ENCODE assay signal across 9 mouse cellular contexts in genomic region chr14:41264756-41265566, GRCm38 (mm10). TPM values are rescaled to one million over a fixed set of nuclear protein-coding genes. Genes with fewer than 3 reads are reported as not detected.
A peak's percentile ranks its signal among the peaks of the same experiment; 100 is the strongest.
DNase-seq lines count a peak whose midpoint lies in the region; ATAC-seq lines count a peak whose summit lies in the region.
"Not testable (repeated sequence)": the region's sequence is repeated elsewhere in the genome, so short reads cannot be mapped to it uniquely, and the experiment has no call there.
"Had no signal": no experiment of that assay in that cellular context is flagged by ENCODE, and none has a peak within 500 bp of the region (broad histone marks: within the 10 kb centered on the region; RNA-seq: fewer than 3 reads in every experiment).

No protein-coding gene starts in this region.

- not testable (repeated sequence) for H3K9me3 ChIP-seq in hindbrain, embryonic 13.5 days; limb, embryonic 11.5 days (ENCODE audit: control insufficient read depth, low read length); midbrain, embryonic 11.5 days (ENCODE audit: control insufficient read depth, low read length)

- not testable (repeated sequence) for H3K27me3 ChIP-seq in hindbrain, embryonic 13.5 days; limb, embryonic 11.5 days (ENCODE audit: control insufficient read depth, insufficient read depth, low read length); midbrain, embryonic 11.5 days (ENCODE audit: control insufficient read depth, insufficient read depth, low read length)

- DNase-seq in R1 (ENCODE audit: low read depth, low spot score) = peak; percentile 67
- DNase-seq in embryo, embryonic 11 days = peak; percentile 39
- peak; percentile 65 to 68 for DNase-seq in frontal cortex, postnatal 25 days (ENCODE audit: low spot score in 2 of 2)
- DNase-seq in kidney, postnatal 36 days = peak; percentile 39 to 81
- DNase-seq in limb, embryonic 11.5 days (ENCODE audit: low spot score) = peak; percentile 45
- peak; percentile 87 for DNase-seq in midbrain, embryonic 11.5 days (ENCODE audit: low spot score, missing footprints)
- DNase-seq in right cerebral cortex, postnatal 25 days = peak; percentile 73

- ATAC-seq in hindbrain, embryonic 13.5 days (ENCODE audit: low FRiP score) = peak; percentile 94
- peak; percentile 87 for ATAC-seq in limb, embryonic 11.5 days (ENCODE audit: insufficient number of reproducible peaks, low FRiP score, low TSS enrichment, low read depth)
- ATAC-seq in midbrain, embryonic 11.5 days (ENCODE audit: low FRiP score) = peak; percentile 96

- peak overlapping the region; percentile 52 for H3K4me2 ChIP-seq in hindbrain, embryonic 13.5 days
- peak overlapping the region; percentile 33; the same call in 1 of the 2 replicates for H3K4me2 ChIP-seq in limb, embryonic 11.5 days (ENCODE audit: low read depth, severe bottlenecking)
- peak overlapping the region; percentile 38 for H3K4me2 ChIP-seq in midbrain, embryonic 11.5 days

- H3K27ac ChIP-seq in hindbrain, embryonic 13.5 days; limb, embryonic 11.5 days (replicated peaks; ENCODE audit: low read depth, low read length); midbrain, embryonic 11.5 days (ENCODE audit: low read depth, low read length): not testable (repeated sequence)

- not testable (repeated sequence) for H3K9ac ChIP-seq in hindbrain, embryonic 13.5 days; limb, embryonic 11.5 days (ENCODE audit: low read length); midbrain, embryonic 11.5 days (ENCODE audit: low read length)

- under 1% methylated on average over 24 of the region's 36 CpGs for WGBS in hindbrain, embryonic 13.5 days
- 0% methylated on average over 18 of the region's 36 CpGs for WGBS in limb, embryonic 11.5 days
- WGBS in midbrain, embryonic 11.5 days = under 1% methylated on average over 22 of the region's 36 CpGs

- peak overlapping the region; percentile 38 for H3K4me3 ChIP-seq in hindbrain, embryonic 13.5 days
- peak overlapping the region; percentile 10; the same call in 1 of the 2 replicates for H3K4me3 ChIP-seq in limb, embryonic 11.5 days (ENCODE audit: low read depth, low read length)
- peak overlapping the region; percentile 16; the same call in 1 of the 2 replicates for H3K4me3 ChIP-seq in midbrain, embryonic 11.5 days (ENCODE audit: low read depth, low read length)

- not testable (repeated sequence) for H3K4me1 ChIP-seq in hindbrain, embryonic 13.5 days (replicated peaks); limb, embryonic 11.5 days (ENCODE audit: control insufficient read depth, insufficient read depth, low read length); midbrain, embryonic 11.5 days (ENCODE audit: control insufficient read depth, insufficient read depth, low read length)

- not testable (repeated sequence) for H3K36me3 ChIP-seq in hindbrain, embryonic 13.5 days; limb, embryonic 11.5 days (ENCODE audit: control insufficient read depth, insufficient read depth, low read length); midbrain, embryonic 11.5 days (ENCODE audit: control insufficient read depth, insufficient read depth, low read length)

RNA-seq across cellular contexts. Expression of gene Gm2832, which starts 13.6 kb away (rescaled TPM):
- polyA plus RNA-seq in hindbrain, embryonic 13.5 days (2015; fragmentation: Nextera tagmentation; extraction: Ambion mirVana) = 0.16 and 0.17 TPM in 2 replicates
- polyA plus RNA-seq in limb, embryonic 11.5 days (2014; fragmentation: Nextera tagmentation; extraction: Ambion mirVana) = not detected in 2 replicates
- not detected in 2 replicates for polyA plus RNA-seq in midbrain, embryonic 11.5 days (2014; fragmentation: Nextera tagmentation; extraction: Ambion mirVana)
- polyA plus RNA-seq: gonadal fat pad, adult 2 months had no signal
